Mouse (Mus musculus) forebrain, postnatal 0 days (tissue): ENCODE results near the gene Ripor3. TPM values are rescaled to one million over a fixed set of nuclear protein-coding genes. Genes with fewer than 3 reads are reported as not detected.

Experiments
- ATAC-seq: fragments of 200-750 bp; cut with Nextera tagmentation; 2 replicates; pipeline ENCODE4 v1.8.0; 2017; ENCODE audit warnings: mild to moderate bottlenecking, moderate library complexity
- DNase-seq: peaks from one replicate; pipeline ENCODE4 v3.0.0-alpha.2; 2015
- H3K27ac ChIP-seq: fragments of 300-500 bp; sonication (generic); 2 replicates; pipeline ENCODE4 v1.5.1; 2014; ENCODE audit warnings: low read depth, mild to moderate bottlenecking, antibody characterized with exemption, low read length, moderate library complexity, mixed read lengths
- H3K27me3 ChIP-seq: fragments of 300-500 bp; sonication (generic); 2 replicates; pipeline ENCODE4 v1.6.1; 2014; ENCODE audit warnings: mild to moderate bottlenecking, low read length, mixed read lengths; ENCODE audit not compliant: insufficient read depth
- H3K36me3 ChIP-seq: fragments of 300-500 bp; sonication (generic); 2 replicates; pipeline ENCODE4 v1.6.1; 2014; ENCODE audit warnings: mild to moderate bottlenecking, moderate library complexity; ENCODE audit not compliant: insufficient read depth
- H3K4me1 ChIP-seq: fragments of 300-500 bp; sonication (generic); 2 replicates; pipeline ENCODE4 v1.6.1; 2014; ENCODE audit warnings: antibody characterized with exemption; ENCODE audit not compliant: insufficient read depth
- H3K4me2 ChIP-seq: fragments of 300-500 bp; sonication (generic); 2 replicates; pipeline ENCODE4 v1.6.1; 2014; ENCODE audit warnings: low read depth, mild to moderate bottlenecking, moderate library complexity
- H3K4me3 ChIP-seq: fragments of 300-500 bp; sonication (generic); 2 replicates; pipeline ENCODE4 v1.5.1; 2014; ENCODE audit warnings: low read depth, low read length, mixed read lengths
- H3K9ac ChIP-seq: fragments of 300-500 bp; sonication (generic); 2 replicates; pipeline ENCODE4 v1.6.1; 2014; ENCODE audit warnings: mild to moderate bottlenecking
- H3K9me3 ChIP-seq: fragments of 300-500 bp; sonication (generic); 2 replicates; pipeline ENCODE4 v1.6.1; 2016; ENCODE audit warnings: low read length
- CTCF ChIP-seq: sonication (generic); IDR thresholded peaks from 2 replicates; pipeline ENCODE4 v1.5.1; 2016; ENCODE audit warnings: antibody characterized with exemption, control low read depth, low read depth
- WGBS: fragments of 180-500 bp; shearing (Covaris S2); extraction: QIAGEN DNeasy Blood & Tissue Kit; methylation state at CpG from one replicate; pipeline ENCODE4 v1.1.7; 2014; 5-methylcytosine and 5-hydroxymethylcytosine counted together
- polyA plus RNA-seq: library from polyadenylated mRNA; unstranded; fragments of >200 nt; fragmentation: Nextera tagmentation; extraction: Ambion mirVana; gene quantifications from 2 replicates; pipeline ENCODE4 v1.2.1, GENCODE M21; 2015
- total RNA-seq: library from RNA; depleted of rRNA; stranded (reverse); fragments of >200 nt; gene quantifications from 2 replicates; pipeline ENCODE4 v1.2.3, GENCODE M21; 2014

Gene Ripor3
- total and polyA plus RNA-seq, 2 experiments from 2014 or later, result 0.29 to 0.39 TPM

DNA sequence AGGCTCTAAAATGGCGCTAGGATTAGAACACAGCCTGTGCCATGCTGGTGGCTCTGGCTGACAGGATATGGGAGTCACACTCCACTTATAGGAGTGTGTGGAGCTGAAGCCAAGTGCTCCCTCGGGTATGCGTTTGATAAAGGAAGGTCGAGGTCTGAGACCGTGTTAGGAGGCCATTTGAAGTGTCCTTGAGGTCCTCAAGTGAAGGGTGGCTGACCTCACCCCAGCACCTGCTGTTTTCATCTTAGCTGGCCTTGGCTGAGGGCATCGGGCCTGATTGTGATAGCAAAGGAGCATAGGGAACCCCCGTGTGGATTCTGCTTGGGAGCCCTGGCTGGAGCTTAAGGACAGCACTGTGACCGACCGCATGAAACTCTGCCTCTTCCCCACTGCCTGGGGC is 46.1 kb downstream of the Ripor3 start:
- Histone ChIP-seq H3K9ac (no peak overlapping the region), H3K27ac (no peak overlapping the region), H3K36me3 (peaks cover 57% of the 10 kb centered on the region), H3K9me3 (no peaks in the 10 kb centered on the region), H3K4me3 (no peak overlapping the region), H3K4me2 (no peak overlapping the region), H3K27me3 (no peaks in the 10 kb centered on the region), H3K4me1 (no peaks in the 10 kb centered on the region)
- DNase-seq (no peak), ATAC-seq (no peak)
- WGBS, result 95% methylated on average over 9 of the region's 9 CpGs
- TF ChIP-seq CTCF, result no peak

DNA sequence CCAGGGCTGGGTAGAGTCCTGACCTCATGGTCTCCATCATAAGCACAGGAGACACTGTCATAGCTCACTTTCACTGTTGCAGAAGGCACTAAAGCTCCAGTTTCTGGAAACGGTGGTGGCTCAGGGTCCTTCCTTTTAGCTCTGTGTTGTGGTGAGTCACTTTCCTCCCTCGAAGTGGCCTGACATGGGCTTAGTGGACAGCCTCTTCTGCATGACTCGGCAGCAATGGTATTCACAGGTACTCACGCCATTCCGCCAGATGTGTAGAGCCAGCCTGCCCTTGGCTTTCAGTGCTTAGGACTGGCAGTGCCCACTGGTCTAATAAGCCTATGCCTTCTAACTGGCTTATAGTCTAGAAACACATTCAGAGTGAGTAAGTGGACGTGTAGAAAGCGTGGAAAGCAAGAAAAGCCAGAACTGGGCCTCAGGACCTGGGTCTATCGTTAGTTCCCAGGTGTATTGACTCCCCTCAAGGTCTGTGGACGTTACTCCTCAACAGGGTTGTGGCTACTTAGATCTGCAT is 46.6 kb downstream of the Ripor3 start:
- peaks cover 56% of the 10 kb centered on the region for H3K36me3 ChIP-seq
- 91% methylated on average over 9 of the region's 9 CpGs for WGBS

DNA sequence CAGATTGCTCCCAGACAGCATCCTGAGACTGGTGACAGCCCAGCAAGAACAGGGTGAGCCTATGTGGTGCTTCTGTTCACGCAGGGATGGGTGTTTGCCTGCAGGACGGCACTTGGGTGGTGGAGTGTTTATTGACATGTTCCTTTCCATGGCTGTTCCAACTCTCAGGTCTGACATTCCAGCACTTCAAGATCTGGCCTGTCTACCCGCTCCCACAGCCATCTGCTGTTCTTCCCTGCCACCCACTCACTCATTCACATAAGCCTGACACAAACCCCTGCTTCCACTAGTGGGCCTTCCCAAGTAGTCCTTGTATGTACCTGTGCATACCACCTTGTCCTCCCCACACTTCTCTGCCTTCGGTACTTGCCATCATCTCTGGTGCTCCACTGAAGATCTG is 47.2 kb downstream of the Ripor3 start:
- peaks cover 50% of the 10 kb centered on the region for H3K36me3 ChIP-seq
- 70% methylated on average over 4 of the region's 4 CpGs for WGBS
- no peak for TF ChIP-seq CTCF

More for the DNA sequence above, 46.6 kb downstream of the Ripor3 start:
- Histone ChIP-seq H3K9me3 (no peaks in the 10 kb centered on the region), H3K9ac (no peak overlapping the region), H3K4me3 (no peak overlapping the region), H3K27me3 (no peaks in the 10 kb centered on the region), H3K4me1 (no peaks in the 10 kb centered on the region), H3K4me2 (no peak overlapping the region), H3K27ac (no peak overlapping the region)
- ATAC-seq, result no peak
- no peak for DNase-seq
- TF ChIP-seq CTCF, result no peak

DNA sequence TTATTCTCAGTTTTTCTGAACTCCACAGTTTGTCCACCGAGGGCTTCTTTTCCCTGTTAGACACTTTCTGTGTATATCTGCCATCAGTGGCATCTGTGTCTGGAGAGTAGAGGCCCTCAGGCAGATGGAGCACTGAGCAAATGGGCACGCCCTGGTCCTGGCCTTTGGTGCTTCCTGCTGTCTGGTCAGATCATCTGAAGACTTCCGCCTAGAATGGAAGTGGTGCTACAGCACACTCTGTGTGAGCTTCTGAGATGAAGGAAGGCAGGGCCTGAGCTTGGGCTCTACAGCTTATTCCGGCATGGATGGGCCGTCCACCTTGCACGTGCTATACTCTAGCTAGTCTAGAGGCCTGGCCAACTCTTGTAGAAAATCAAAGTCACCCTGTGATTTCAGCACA is 48.1 kb downstream of the Ripor3 start:
- Histone ChIP-seq H3K9me3 (no peaks in the 10 kb centered on the region), H3K4me2 (no peak overlapping the region), H3K9ac (no peak overlapping the region), H3K27me3 (no peaks in the 10 kb centered on the region), H3K36me3 (peaks cover 41% of the 10 kb centered on the region), H3K4me1 (no peaks in the 10 kb centered on the region), H3K4me3 (no peak overlapping the region), H3K27ac (no peak overlapping the region)
- no peak for ATAC-seq
- no peak for DNase-seq
- TF ChIP-seq CTCF, result no peak
- 92% methylated on average over 6 of the region's 6 CpGs for WGBS

More for the DNA sequence above, 47.2 kb downstream of the Ripor3 start:
- Histone ChIP-seq H3K27me3 (no peaks in the 10 kb centered on the region), H3K9ac (no peak overlapping the region), H3K4me1 (no peaks in the 10 kb centered on the region), H3K4me2 (no peak overlapping the region), H3K27ac (no peak overlapping the region), H3K9me3 (no peaks in the 10 kb centered on the region), H3K4me3 (no peak overlapping the region)
- DNase-seq, result no peak
- no peak for ATAC-seq

DNA sequence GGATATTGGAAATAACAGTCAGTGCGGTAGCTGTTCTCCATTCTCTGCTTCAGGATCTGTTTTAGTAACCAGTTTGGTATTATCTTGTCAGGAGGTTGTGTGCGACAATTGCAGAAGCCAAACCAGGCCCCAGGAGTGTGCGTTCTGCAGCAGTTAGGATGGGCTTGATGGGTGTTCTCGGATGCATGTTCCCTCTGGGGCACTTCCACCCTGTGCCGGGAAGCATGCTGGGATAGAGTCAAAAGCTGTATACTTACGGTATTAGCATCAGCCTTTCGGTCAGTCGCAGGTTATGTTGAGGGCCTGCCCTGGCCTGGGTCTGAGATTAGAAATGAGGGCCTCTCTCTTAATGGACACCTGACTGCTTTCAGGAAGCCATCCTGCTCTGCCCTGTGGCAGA is 49.8 kb downstream of the Ripor3 start:
- no peaks in the 10 kb centered on the region for H3K4me1 ChIP-seq
- TF ChIP-seq CTCF, result no peak
- no peaks in the 10 kb centered on the region for H3K9me3 ChIP-seq
- no peak overlapping the region for H3K9ac ChIP-seq
- no peak for ATAC-seq
- H3K36me3 ChIP-seq, result peaks cover 24% of the 10 kb centered on the region
- DNase-seq, result no peak
- H3K4me2 ChIP-seq, result no peak overlapping the region
- 86% methylated on average over 8 of the region's 8 CpGs for WGBS
- H3K27me3 ChIP-seq, result no peaks in the 10 kb centered on the region
- H3K4me3 ChIP-seq, result no peak overlapping the region
- H3K27ac ChIP-seq, result no peak overlapping the region

DNA sequence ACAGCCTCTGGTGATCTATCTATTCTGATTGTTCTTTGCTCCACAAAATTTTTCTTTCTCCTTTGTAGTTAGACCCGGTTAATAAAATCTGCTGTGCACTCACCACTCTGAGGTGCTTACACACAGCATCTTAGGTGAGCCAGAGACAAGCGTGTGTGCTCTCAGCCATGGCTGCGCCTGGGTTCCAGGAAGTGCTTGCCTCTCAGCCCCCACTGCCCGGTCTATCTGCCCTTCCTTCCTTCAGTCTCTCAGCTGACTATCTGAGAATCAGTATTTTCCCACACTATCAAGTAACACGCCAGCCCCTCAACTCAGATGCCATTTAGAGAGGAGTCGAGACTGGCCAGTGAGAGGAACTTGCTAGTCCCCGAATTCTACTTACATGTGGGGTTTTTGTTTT is 50.4 kb downstream of the Ripor3 start:
- WGBS, result 84% methylated on average over 7 of the region's 7 CpGs

DNA sequence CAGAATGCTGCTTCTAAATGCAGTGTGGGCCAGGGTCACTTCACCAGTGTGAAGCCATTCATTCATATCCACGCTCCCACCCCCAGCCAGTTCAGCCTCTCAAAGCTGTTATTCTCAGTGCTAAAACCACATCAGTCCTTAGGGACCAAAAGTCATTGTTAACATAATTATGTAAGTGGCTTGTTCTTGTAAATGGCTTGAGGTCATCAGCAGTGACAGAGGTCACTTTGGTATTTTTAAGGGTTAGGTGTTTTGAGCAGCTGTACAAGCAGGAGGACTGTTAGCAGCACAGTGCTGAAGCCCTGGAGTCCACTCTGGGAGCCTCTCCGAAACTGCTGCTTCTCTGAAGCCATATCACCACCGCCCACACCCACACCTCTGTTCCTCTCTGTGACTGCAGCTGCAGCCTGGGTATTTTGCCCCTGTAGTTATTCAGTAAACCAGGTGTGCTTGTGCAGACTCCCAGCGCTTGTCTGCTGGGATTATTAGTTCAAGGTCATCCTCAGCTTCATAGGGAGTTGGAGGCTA is 51.0 kb downstream of the Ripor3 start:
- Histone ChIP-seq H3K4me3 (no peak overlapping the region), H3K27me3 (no peaks in the 10 kb centered on the region), H3K36me3 (peaks cover 17% of the 10 kb centered on the region), H3K9ac (no peak overlapping the region), H3K4me2 (no peak overlapping the region), H3K4me1 (no peaks in the 10 kb centered on the region), H3K27ac (no peak overlapping the region), H3K9me3 (no peaks in the 10 kb centered on the region)
- TF ChIP-seq CTCF, result no peak
- 89% methylated on average over 4 of the region's 4 CpGs for WGBS
- DNase-seq (no peak), ATAC-seq (no peak)

More for the DNA sequence above, 50.4 kb downstream of the Ripor3 start:
- no peak overlapping the region for H3K27ac ChIP-seq
- H3K4me2 ChIP-seq, result no peak overlapping the region
- DNase-seq, result no peak
- H3K4me3 ChIP-seq, result no peak overlapping the region
- no peaks in the 10 kb centered on the region for H3K9me3 ChIP-seq
- no peaks in the 10 kb centered on the region for H3K27me3 ChIP-seq
- no peak overlapping the region for H3K9ac ChIP-seq
- peaks cover 18% of the 10 kb centered on the region for H3K36me3 ChIP-seq
- H3K4me1 ChIP-seq, result no peaks in the 10 kb centered on the region
- no peak for TF ChIP-seq CTCF
- no peak for ATAC-seq

DNA sequence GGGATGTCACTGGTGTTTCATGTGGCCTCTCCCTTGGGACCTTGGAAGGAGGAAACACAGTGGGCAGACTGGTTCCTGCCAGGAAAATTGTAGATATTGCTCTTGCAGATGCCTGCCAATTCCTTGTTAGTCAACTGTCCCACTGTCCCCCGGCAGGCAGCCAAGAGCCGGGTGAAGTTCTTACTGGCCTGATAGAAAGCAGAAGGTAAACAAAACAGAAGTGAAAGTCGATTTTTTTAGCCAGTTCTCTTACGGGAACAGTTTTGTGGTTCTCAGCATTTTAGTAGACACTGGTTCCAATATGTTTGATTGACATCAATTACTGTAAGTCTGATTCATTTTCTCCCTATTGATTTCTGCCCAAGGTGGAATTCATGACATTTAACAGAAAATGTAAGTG is 51.6 kb downstream of the Ripor3 start:
- WGBS, result 49% methylated on average over 4 of the region's 4 CpGs
- no peak overlapping the region for H3K27ac ChIP-seq

More for the DNA sequence above, 51.6 kb downstream of the Ripor3 start:
- Histone ChIP-seq H3K9me3 (no peaks in the 10 kb centered on the region), H3K4me1 (no peaks in the 10 kb centered on the region), H3K36me3 (peaks cover 13% of the 10 kb centered on the region), H3K9ac (no peak overlapping the region), H3K4me2 (no peak overlapping the region), H3K27me3 (no peaks in the 10 kb centered on the region), H3K4me3 (no peak overlapping the region)
- ATAC-seq (no peak), DNase-seq (no peak)
- no peak for TF ChIP-seq CTCF
